Mouse (Mus musculus): ENCODE results near the gene Cobll1. TPM values are rescaled to one million over a fixed set of nuclear protein-coding genes. Genes with fewer than 3 reads are reported as not detected.

The Cobll1 gene
- total RNA-seq, 4 experiments from 2014 or later = 247 to 481 (median 339) TPM

GRCm38 (mm10) chr2:65083411-65083810, 155.8 kb downstream of the Cobll1 start:
- DNase-seq = no peak

GRCm38 (mm10) chr2:65077544-65077943, 161.7 kb downstream of the Cobll1 start:
- DNase-seq = no peak

GRCm38 (mm10) chr2:65075840-65076239, 163.4 kb downstream of the Cobll1 start:
- DNase-seq = no peak

GRCm38 (mm10) chr2:65075431-65075830, 163.8 kb downstream of the Cobll1 start:
- DNase-seq = no peak

GRCm38 (mm10) chr2:65072205-65072604, 167.0 kb downstream of the Cobll1 start:
- no peak for DNase-seq

GRCm38 (mm10) chr2:65053764-65054163, 185.4 kb downstream of the Cobll1 start:
- DNase-seq = no peak

GRCm38 (mm10) chr2:65052191-65053012, 186.8 kb downstream of the Cobll1 start:
- no peak for DNase-seq

- DNase-seq = no peak
These were observed 188.4 kb downstream of the Cobll1 start for GRCm38 (mm10) chr2:65050776-65051175.

GRCm38 (mm10) chr2:65048234-65049017, 190.8 kb downstream of the Cobll1 start:
- no peak for DNase-seq

Other genes with a start within 250 kb of the Cobll1 start
- gene Grb14, start 214.4 kb downstream of the Cobll1 start, total RNA-seq (2022) = 10 to 100 TPM; 18.9 to 71.7 (median 50.2) TPM
- 10 to 100 TPM; 20.1 to 43.2 (median 28.4) TPM for gene Slc38a11, start 124.6 kb upstream of the Cobll1 start, total RNA-seq (2022)